Mouse (Mus musculus) myocyte (in vitro differentiated cells): Measurements from ENCODE around the gene Olfr617.

ENCODE experiments used
- MAX ChIP-seq: IDR thresholded peaks from one replicate; pipeline ENCODE4 v1.6.1; 2011; ENCODE audit warnings: low read depth, mild to moderate bottlenecking, control low read depth
- POLR2A ChIP-seq: IDR thresholded peaks from one replicate; pipeline ENCODE4 v1.6.1; 2011; ENCODE audit warnings: low read depth, mild to moderate bottlenecking, control low read depth, moderate library complexity; ENCODE audit not compliant: insufficient read length
- TCF12 ChIP-seq: IDR thresholded peaks from one replicate; pipeline ENCODE4 v1.6.1; 2011; ENCODE audit warnings: mild to moderate bottlenecking, control low read depth; ENCODE audit not compliant: poor library complexity, insufficient read depth, severe bottlenecking

DNA sequence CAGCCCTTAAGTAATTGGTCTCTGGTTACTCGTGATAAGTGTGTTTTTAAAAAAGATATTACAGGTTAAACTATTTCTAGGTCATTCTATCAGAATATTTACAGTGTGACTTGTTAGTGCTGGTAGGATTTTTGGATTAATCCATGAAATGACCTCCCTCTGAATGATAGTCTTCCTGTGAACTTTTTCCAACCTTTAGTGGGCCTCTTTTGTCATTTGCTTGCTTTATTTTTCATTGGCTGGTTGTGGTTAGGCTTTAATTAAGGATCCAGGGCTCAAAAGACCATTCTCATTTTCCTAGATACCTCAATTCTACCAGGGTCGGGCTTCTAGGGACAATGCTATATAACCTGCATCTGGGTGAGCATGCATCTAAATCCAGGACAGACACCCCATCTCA, 16.9 kb downstream of the Olfr617 start, which contains the start of gene Olfr618:
- TF ChIP-seq POLR2A, result no peak
- TF ChIP-seq MAX, result no peak
- no peak for TF ChIP-seq TCF12
